Mouse (Mus musculus) thymus, postnatal 36 days (tissue): ENCODE measurements around the gene Nrf1.

ENCODE experiments used
- DNase-seq, 2 experiments: peaks; one replicate each; pipeline ENCODE4 v3.0.0; 2022; ENCODE audit warnings: mixed read lengths in 2 of 2

The Nrf1 gene

GRCm38 (mm10) chr6:30178023-30178639 is 130.3 kb downstream of the Nrf1 start:
- DNase-seq = no peak

GRCm38 (mm10) chr6:30179046-30179445 is 131.3 kb downstream of the Nrf1 start:
- DNase-seq = no peak

- no peak for DNase-seq
Measured at GRCm38 (mm10) chr6:30180321-30180720, 132.5 kb downstream of the Nrf1 start.

- DNase-seq = no peak
Measured at GRCm38 (mm10) chr6:30182038-30182437, 134.2 kb downstream of the Nrf1 start.

- DNase-seq = no peak
Measured at GRCm38 (mm10) chr6:30183624-30184023, 135.8 kb downstream of the Nrf1 start.

GRCm38 (mm10) chr6:30195656-30196055 is 147.9 kb downstream of the Nrf1 start:
- DNase-seq = no peak

- no peak for DNase-seq
Measured at GRCm38 (mm10) chr6:30196143-30196542, 148.4 kb downstream of the Nrf1 start.
